Mouse (Mus musculus): Measurements from ENCODE around the gene Tarsl2. TPM values are rescaled to one million over a fixed set of nuclear protein-coding genes. Genes with fewer than 3 reads are reported as not detected.

The Tarsl2 gene
- polyA plus RNA-seq, 2 experiments = 7.8 to 12.0 TPM

- ATAC-seq (ENCODE audit: low FRiP score, low read depth) (no peak), DNase-seq (ENCODE audit: low spot score) (no peak)
- Histone ChIP-seq H3K27me3 (ENCODE audit: control insufficient read depth, insufficient read depth, low read length) (no peaks in the 10 kb centered on the region), H3K4me2 (replicated peaks; ENCODE audit: low read depth, low read length, severe bottlenecking) (no peak overlapping the region), H3K4me3 (replicated peaks; ENCODE audit: low read length) (no peak overlapping the region), H3K27ac (replicated peaks; ENCODE audit: low read depth, low read length) (no peak overlapping the region), H3K4me1 (ENCODE audit: control insufficient read depth, insufficient read depth, low read length) (no peaks in the 10 kb centered on the region), H3K9ac (ENCODE audit: low read depth, low read length, severe bottlenecking) (no peak overlapping the region), H3K36me3 (ENCODE audit: control insufficient read depth, insufficient read depth, low read length) (no peaks in the 10 kb centered on the region), H3K9me3 (ENCODE audit: control insufficient read depth, low read length) (no peaks in the 10 kb centered on the region)
- WGBS = 83% methylated on average over 3 of the region's 3 CpGs
- no peak for TF ChIP-seq POLR2A (IDR thresholded peaks at IDR 0.05; ENCODE audit: borderline replicate concordance, extremely low read depth, insufficient read depth, insufficient read length)
These were observed 33.4 kb upstream of the Tarsl2 start for GRCm38 (mm10) chr7:65611298-65611697.

DNA sequence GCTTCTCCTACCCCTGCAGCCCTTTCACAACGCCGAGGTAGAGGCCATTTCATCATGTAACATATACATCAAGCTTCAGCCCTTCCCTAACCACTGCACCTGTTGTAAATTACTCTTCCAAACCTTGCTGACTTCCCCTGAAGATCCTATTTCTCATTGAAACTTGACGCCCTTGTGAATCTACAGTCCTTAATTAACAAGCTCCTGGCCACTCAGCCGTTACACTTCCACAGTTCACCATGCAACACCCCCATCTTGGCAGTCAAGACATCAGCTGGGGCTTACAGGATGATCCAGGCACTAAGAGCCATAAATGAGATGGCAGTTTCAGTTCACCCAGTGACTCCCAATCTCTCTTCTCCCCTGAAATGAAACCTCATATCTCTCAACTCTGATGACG is 31.0 kb upstream of the Tarsl2 start:
- H3K9me3 ChIP-seq (ENCODE audit: control insufficient read depth, low read length) = no peaks in the 10 kb centered on the region
- DNase-seq (ENCODE audit: low spot score) = no peak
- WGBS = 41% methylated on average over 5 of the region's 5 CpGs

DNA sequence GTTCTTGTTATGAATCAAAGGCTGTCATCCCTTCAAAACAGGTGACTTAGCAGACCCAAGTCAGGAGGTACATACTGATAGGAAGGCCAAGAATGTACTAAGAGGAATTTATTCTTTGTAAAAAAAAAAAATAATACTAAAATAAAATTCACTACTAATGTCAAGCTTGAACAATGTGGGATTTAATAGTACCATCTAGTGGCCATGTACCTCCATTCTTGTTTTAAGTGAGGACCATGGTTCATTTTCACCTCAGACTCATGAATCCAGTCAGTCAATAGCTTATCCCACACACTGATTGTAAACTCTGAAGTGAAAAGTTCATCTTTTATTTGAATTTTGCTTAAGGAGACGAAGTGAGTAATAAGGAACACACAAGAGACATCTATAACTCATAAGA is 25.9 kb upstream of the Tarsl2 start:
- no peak for TF ChIP-seq POLR2A (IDR thresholded peaks at IDR 0.05; ENCODE audit: borderline replicate concordance, extremely low read depth, insufficient read depth, insufficient read length)
- no peak overlapping the region for H3K27ac ChIP-seq (replicated peaks; ENCODE audit: low read depth, low read length)
- ATAC-seq (ENCODE audit: low FRiP score, low read depth) (no peak), DNase-seq (ENCODE audit: low spot score) (no peak)
- no peaks in the 10 kb centered on the region for H3K4me1 ChIP-seq (ENCODE audit: control insufficient read depth, insufficient read depth, low read length)
- H3K4me3 ChIP-seq (replicated peaks; ENCODE audit: low read length) = no peak overlapping the region
- no peaks in the 10 kb centered on the region for H3K36me3 ChIP-seq (ENCODE audit: control insufficient read depth, insufficient read depth, low read length)
- no peaks in the 10 kb centered on the region for H3K9me3 ChIP-seq (ENCODE audit: control insufficient read depth, low read length)
- no peaks in the 10 kb centered on the region for H3K27me3 ChIP-seq (ENCODE audit: control insufficient read depth, insufficient read depth, low read length)
- 41% methylated on average over 1 of the region's 1 CpGs for WGBS
- H3K4me2 ChIP-seq (replicated peaks; ENCODE audit: low read depth, low read length, severe bottlenecking) = no peak overlapping the region
- no peak overlapping the region for H3K9ac ChIP-seq (ENCODE audit: low read depth, low read length, severe bottlenecking)

More for the DNA sequence above, 31.0 kb upstream of the Tarsl2 start:
- Histone ChIP-seq H3K4me3 (replicated peaks; ENCODE audit: low read length) (no peak overlapping the region), H3K27ac (replicated peaks; ENCODE audit: low read depth, low read length) (no peak overlapping the region), H3K27me3 (ENCODE audit: control insufficient read depth, insufficient read depth, low read length) (no peaks in the 10 kb centered on the region), H3K4me1 (ENCODE audit: control insufficient read depth, insufficient read depth, low read length) (no peaks in the 10 kb centered on the region), H3K9ac (ENCODE audit: low read depth, low read length, severe bottlenecking) (no peak overlapping the region), H3K4me2 (replicated peaks; ENCODE audit: low read depth, low read length, severe bottlenecking) (no peak overlapping the region), H3K36me3 (ENCODE audit: control insufficient read depth, insufficient read depth, low read length) (no peaks in the 10 kb centered on the region)
- no peak for TF ChIP-seq POLR2A (IDR thresholded peaks at IDR 0.05; ENCODE audit: borderline replicate concordance, extremely low read depth, insufficient read depth, insufficient read length)
- no peak for ATAC-seq (ENCODE audit: low FRiP score, low read depth)

DNA sequence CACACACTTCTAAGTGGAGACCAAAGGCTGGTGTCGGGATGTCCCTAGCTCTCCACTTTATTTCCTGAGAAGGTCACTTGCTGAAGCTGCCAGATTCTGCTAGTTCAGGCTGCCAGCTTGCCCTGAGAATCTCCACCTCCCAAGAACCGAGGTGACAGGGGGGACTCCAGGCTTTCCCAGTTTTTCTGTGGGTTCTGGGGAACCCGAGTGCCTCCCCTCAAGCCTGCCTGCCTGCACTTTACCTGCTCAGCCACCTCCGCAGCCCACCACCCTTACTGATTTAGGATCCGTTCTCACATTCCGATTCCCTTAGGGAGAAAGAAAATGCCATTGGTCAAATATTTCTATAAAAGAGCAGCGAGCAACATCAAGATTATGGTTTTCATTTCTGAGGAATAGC is 24.0 kb upstream of the Tarsl2 start:
- Histone ChIP-seq H3K9me3 (ENCODE audit: control insufficient read depth, low read length) (no peaks in the 10 kb centered on the region), H3K4me3 (replicated peaks; ENCODE audit: low read length) (no peak overlapping the region), H3K4me1 (ENCODE audit: control insufficient read depth, insufficient read depth, low read length) (no peaks in the 10 kb centered on the region), H3K27me3 (ENCODE audit: control insufficient read depth, insufficient read depth, low read length) (no peaks in the 10 kb centered on the region), H3K27ac (replicated peaks; ENCODE audit: low read depth, low read length) (no peak overlapping the region), H3K9ac (ENCODE audit: low read depth, low read length, severe bottlenecking) (no peak overlapping the region), H3K4me2 (replicated peaks; ENCODE audit: low read depth, low read length, severe bottlenecking) (no peak overlapping the region), H3K36me3 (ENCODE audit: control insufficient read depth, insufficient read depth, low read length) (no peaks in the 10 kb centered on the region)
- TF ChIP-seq POLR2A (IDR thresholded peaks at IDR 0.05; ENCODE audit: borderline replicate concordance, extremely low read depth, insufficient read depth, insufficient read length) = no peak
- WGBS = 59% methylated on average over 7 of the region's 7 CpGs
- DNase-seq (ENCODE audit: low spot score) = no peak
- ATAC-seq (ENCODE audit: low FRiP score, low read depth) = no peak

DNA sequence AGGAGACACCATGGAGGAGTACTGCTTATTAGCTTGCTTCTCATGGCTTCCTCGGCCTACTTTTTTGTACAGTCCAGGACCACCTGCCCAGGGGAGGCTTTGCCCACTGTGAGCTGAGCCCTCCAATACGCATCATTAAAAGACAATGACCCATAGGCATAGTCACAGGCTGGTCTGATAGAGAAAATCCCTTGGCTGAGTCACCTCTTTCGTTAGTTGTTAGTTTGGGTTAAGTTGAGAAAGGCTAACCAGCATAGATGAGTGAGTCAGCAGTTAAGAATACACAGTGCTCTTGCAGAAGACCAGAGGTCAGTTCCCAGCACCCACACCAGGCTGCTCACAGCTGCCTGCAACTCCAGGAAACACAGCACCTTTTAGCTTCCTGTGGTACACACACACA is 21.4 kb upstream of the Tarsl2 start:
- 97% methylated on average over 3 of the region's 3 CpGs for WGBS
- H3K36me3 ChIP-seq (ENCODE audit: control insufficient read depth, insufficient read depth, low read length) = no peaks in the 10 kb centered on the region

GRCm38 (mm10) chr7:65625528-65625927 is 19.2 kb upstream of the Tarsl2 start:
- Histone ChIP-seq H3K27me3 (ENCODE audit: control insufficient read depth, insufficient read depth, low read length) (no peaks in the 10 kb centered on the region), H3K4me2 (replicated peaks; ENCODE audit: low read depth, low read length, severe bottlenecking) (no peak overlapping the region), H3K27ac (replicated peaks; ENCODE audit: low read depth, low read length) (no peak overlapping the region), H3K36me3 (ENCODE audit: control insufficient read depth, insufficient read depth, low read length) (no peaks in the 10 kb centered on the region), H3K9me3 (ENCODE audit: control insufficient read depth, low read length) (no peaks in the 10 kb centered on the region), H3K9ac (ENCODE audit: low read depth, low read length, severe bottlenecking) (no peak overlapping the region), H3K4me1 (ENCODE audit: control insufficient read depth, insufficient read depth, low read length) (no peaks in the 10 kb centered on the region), H3K4me3 (replicated peaks; ENCODE audit: low read length) (no peak overlapping the region)
- 64% methylated on average over 2 of the region's 2 CpGs for WGBS
- ATAC-seq (ENCODE audit: low FRiP score, low read depth) = no peak
- TF ChIP-seq POLR2A (IDR thresholded peaks at IDR 0.05; ENCODE audit: borderline replicate concordance, extremely low read depth, insufficient read depth, insufficient read length) = no peak
- DNase-seq (ENCODE audit: low spot score) = no peak

More for the DNA sequence above, 21.4 kb upstream of the Tarsl2 start:
- H3K9ac ChIP-seq (ENCODE audit: low read depth, low read length, severe bottlenecking) = no peak overlapping the region
- DNase-seq (ENCODE audit: low spot score) (no peak), ATAC-seq (ENCODE audit: low FRiP score, low read depth) (no peak)
- H3K27ac ChIP-seq (replicated peaks; ENCODE audit: low read depth, low read length) = no peak overlapping the region
- no peaks in the 10 kb centered on the region for H3K9me3 ChIP-seq (ENCODE audit: control insufficient read depth, low read length)
- H3K4me3 ChIP-seq (replicated peaks; ENCODE audit: low read length) = no peak overlapping the region
- H3K4me2 ChIP-seq (replicated peaks; ENCODE audit: low read depth, low read length, severe bottlenecking) = no peak overlapping the region
- no peaks in the 10 kb centered on the region for H3K4me1 ChIP-seq (ENCODE audit: control insufficient read depth, insufficient read depth, low read length)
- no peaks in the 10 kb centered on the region for H3K27me3 ChIP-seq (ENCODE audit: control insufficient read depth, insufficient read depth, low read length)
- TF ChIP-seq POLR2A (IDR thresholded peaks at IDR 0.05; ENCODE audit: borderline replicate concordance, extremely low read depth, insufficient read depth, insufficient read length) = no peak
